Mouse (Mus musculus) small intestine, adult 2 months (tissue): ENCODE results near the gene Btnl6.

Source experiments
- CTCF ChIP-seq: fragments of 200-500 bp; IDR thresholded peaks from 2 replicates; pipeline ENCODE4 v1.5.1; 2012; ENCODE audit warnings: low read depth, mild to moderate bottlenecking, control low read depth, inconsistent platforms, low read length, moderate library complexity, mixed read lengths; ENCODE audit not compliant: insufficient replicate concordance, insufficient read length; ENCODE audit errors: extremely low read depth
- POLR2A ChIP-seq: fragments of 200-500 bp; IDR thresholded peaks from 2 replicates; pipeline ENCODE4 v1.6.1; 2012; ENCODE audit warnings: low read depth, mild to moderate bottlenecking, control low read depth, inconsistent platforms, low read length, moderate library complexity

DNA sequence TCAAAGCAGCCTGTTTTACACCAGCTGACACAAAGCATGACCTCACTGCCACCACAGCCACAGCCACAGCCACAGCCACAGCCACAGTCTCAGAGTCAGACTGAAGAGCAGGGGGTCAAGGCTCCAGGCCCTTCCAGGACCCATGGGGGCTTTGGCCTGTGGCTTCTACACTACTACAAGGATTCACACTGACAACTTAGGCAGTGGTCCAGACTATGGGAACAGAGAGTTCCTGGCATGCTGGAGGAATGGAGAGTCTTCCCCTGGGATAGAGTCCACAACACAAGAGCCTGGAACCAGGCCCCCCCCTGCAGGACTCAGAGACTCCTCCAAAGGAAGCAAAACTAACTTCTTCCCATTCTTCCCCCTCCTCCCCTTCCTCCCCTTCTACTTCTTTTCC is 9.6 kb downstream of the Btnl6 start:
- no peak for TF ChIP-seq CTCF
- TF ChIP-seq POLR2A, result no peak
